Mouse (Mus musculus): ENCODE data around the gene Kcnj5.
A peak's percentile ranks its signal among the peaks of the same experiment; 100 is the strongest.

GRCm38 (mm10) chr9:32278052-32278451 is 66.1 kb downstream of the Kcnj5 start:
- TF ChIP-seq GATA1 (IDR thresholded peaks at IDR 0.05; ENCODE audit: low read depth, low read length) (peak; percentile 66), POLR2A (IDR thresholded peaks at IDR 0.05; ENCODE audit: control insufficient read depth in 1 of 2, insufficient read depth in 1 of 2, low read depth in 1 of 2, low read length in 2 of 2, poor library complexity in 1 of 2) (no peak)

All from MEL (cell line).